Mouse (Mus musculus): Measurements from ENCODE around the gene Foxn3.

Foxn3 gene

GRCm38 (mm10) chr12:99562073-99562866 is 1.1 kb downstream of the Foxn3 start:
- DNase-seq (ENCODE audit: low spot score in 2 of 2) = no peak

- no peak for DNase-seq (ENCODE audit: low spot score in 2 of 2)
Observed at GRCm38 (mm10) chr12:99561333-99561766, 2.0 kb downstream of the Foxn3 start.

GRCm38 (mm10) chr12:99560701-99561332 is 2.6 kb downstream of the Foxn3 start:
- DNase-seq (ENCODE audit: low spot score in 2 of 2) = no peak

GRCm38 (mm10) chr12:99559483-99559882 is 3.9 kb downstream of the Foxn3 start:
- no peak for DNase-seq (ENCODE audit: low spot score in 2 of 2)

- DNase-seq (ENCODE audit: low spot score in 2 of 2) = no peak
Observed at GRCm38 (mm10) chr12:99558476-99558875, 4.9 kb downstream of the Foxn3 start.

- no peak for DNase-seq (ENCODE audit: low spot score in 2 of 2)
Observed at GRCm38 (mm10) chr12:99557498-99557897, 5.9 kb downstream of the Foxn3 start.

GRCm38 (mm10) chr12:99550629-99551028 is 12.8 kb downstream of the Foxn3 start:
- DNase-seq (ENCODE audit: low spot score in 2 of 2) = no peak

GRCm38 (mm10) chr12:99549811-99550210 is 13.6 kb downstream of the Foxn3 start:
- no peak for DNase-seq (ENCODE audit: low spot score in 2 of 2)

GRCm38 (mm10) chr12:99548419-99548818 is 15.0 kb downstream of the Foxn3 start:
- DNase-seq (ENCODE audit: low spot score in 2 of 2) = no peak

GRCm38 (mm10) chr12:99547295-99547694 is 16.1 kb downstream of the Foxn3 start:
- DNase-seq (ENCODE audit: low spot score in 2 of 2) = no peak

- DNase-seq (ENCODE audit: low spot score in 2 of 2) = no peak
Observed at GRCm38 (mm10) chr12:99545270-99545770, 18.1 kb downstream of the Foxn3 start.

GRCm38 (mm10) chr12:99544262-99545128 is 18.9 kb downstream of the Foxn3 start:
- no peak for DNase-seq (ENCODE audit: low spot score in 2 of 2)

GRCm38 (mm10) chr12:99543421-99544195 is 19.8 kb downstream of the Foxn3 start:
- DNase-seq (ENCODE audit: low spot score in 2 of 2) = no peak

- no peak for DNase-seq (ENCODE audit: low spot score in 2 of 2)
Observed at GRCm38 (mm10) chr12:99540201-99540600, 23.2 kb downstream of the Foxn3 start.

- no peak for DNase-seq (ENCODE audit: low spot score in 2 of 2)
Observed at GRCm38 (mm10) chr12:99537316-99537715, 26.1 kb downstream of the Foxn3 start.

GRCm38 (mm10) chr12:99536426-99536825 is 27.0 kb downstream of the Foxn3 start:
- DNase-seq (ENCODE audit: low spot score in 2 of 2) = no peak

- no peak for DNase-seq (ENCODE audit: low spot score in 2 of 2)
Observed at GRCm38 (mm10) chr12:99532342-99532741, 31.0 kb downstream of the Foxn3 start.

- DNase-seq (ENCODE audit: low spot score in 2 of 2) = no peak
Observed at GRCm38 (mm10) chr12:99529687-99530411, 33.5 kb downstream of the Foxn3 start.

GRCm38 (mm10) chr12:99528958-99529357 is 34.4 kb downstream of the Foxn3 start:
- no peak for DNase-seq (ENCODE audit: low spot score in 2 of 2)

GRCm38 (mm10) chr12:99527452-99527851 is 35.9 kb downstream of the Foxn3 start:
- DNase-seq (ENCODE audit: low spot score in 2 of 2) = no peak
